Mouse (Mus musculus) left cerebral cortex, postnatal 14 days (tissue): ENCODE data around the gene Ankrd53. TPM values are rescaled to one million over a fixed set of nuclear protein-coding genes. Genes with fewer than 3 reads are reported as not detected.
"Not testable (repeated sequence)": the region's sequence is repeated elsewhere in the genome, so short reads cannot be mapped to it uniquely, and the experiment has no call there.

ENCODE experiments used
- DNase-seq, 2 experiments: peaks; one replicate each; pipeline ENCODE4 v3.0.0; 2021 to 2022; ENCODE audit warnings: low spot score in 2 of 2, mixed read lengths in 1 of 2
- intact Hi-C: fragments of 180-260 bp; cut with DNase I; formaldehyde crosslinking; loops from one replicate; pipeline ENCODE4 v1.15.1; 2025
- total RNA-seq, 2 experiments: library from RNA; stranded (reverse); gene quantifications; 2 replicates each; pipeline ENCODE4 v1.2.3; 2021

Ankrd53 gene
- total RNA-seq, 2 experiments from 2014 or later = not detected

DNA sequence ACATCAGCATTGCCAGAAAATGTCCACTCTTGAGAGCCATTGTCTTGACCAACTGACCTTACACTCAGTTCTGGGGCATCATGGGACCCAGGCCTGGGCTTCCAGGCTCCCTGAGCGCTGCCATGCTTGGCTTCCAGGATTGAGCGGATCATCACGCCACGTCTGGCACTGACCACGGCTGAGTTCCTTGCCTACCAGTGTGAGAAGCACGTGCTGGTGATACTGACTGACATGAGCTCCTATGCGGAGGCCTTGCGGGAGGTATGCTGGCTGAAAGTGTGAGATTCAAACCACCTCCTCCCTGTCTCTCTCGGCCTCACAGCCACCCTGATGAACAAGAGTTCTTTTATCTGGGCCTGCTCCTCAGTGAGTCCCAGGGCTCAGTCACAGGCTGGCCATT is 6.4 kb upstream of the Ankrd53 start:
- no peak for DNase-seq

DNA sequence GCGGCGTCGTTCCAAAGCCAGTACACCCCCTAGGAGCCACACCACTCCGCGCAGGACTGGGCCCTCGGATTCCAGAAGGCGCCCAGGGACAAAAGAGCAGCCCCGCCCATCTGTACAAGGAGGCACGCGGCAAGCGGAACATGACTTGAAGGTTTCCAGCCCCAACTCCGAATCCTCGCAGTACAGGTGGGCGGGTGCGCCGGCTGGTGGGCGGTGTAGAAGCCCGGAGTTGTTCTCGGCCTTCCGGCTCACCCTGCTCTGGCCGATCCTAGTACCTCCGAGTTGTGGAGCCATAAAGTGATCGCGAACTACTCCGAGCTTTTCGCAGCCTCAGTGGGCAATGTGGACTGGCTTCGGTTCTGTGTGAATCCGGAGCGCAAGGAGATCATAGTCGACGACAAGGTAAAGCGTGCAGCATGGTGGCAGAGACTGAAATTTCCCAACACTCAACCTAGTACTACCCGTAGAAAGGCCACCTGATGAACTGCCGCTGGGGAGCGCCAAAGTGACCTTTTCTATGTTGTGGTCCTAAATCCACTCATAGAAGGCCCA is 512 bp downstream of the Ankrd53 start:
- intact Hi-C loops = no loop called here
- no peak for DNase-seq

More for the DNA sequence above, 6.4 kb upstream of the Ankrd53 start:
- intact Hi-C loops = no loop called here

DNA sequence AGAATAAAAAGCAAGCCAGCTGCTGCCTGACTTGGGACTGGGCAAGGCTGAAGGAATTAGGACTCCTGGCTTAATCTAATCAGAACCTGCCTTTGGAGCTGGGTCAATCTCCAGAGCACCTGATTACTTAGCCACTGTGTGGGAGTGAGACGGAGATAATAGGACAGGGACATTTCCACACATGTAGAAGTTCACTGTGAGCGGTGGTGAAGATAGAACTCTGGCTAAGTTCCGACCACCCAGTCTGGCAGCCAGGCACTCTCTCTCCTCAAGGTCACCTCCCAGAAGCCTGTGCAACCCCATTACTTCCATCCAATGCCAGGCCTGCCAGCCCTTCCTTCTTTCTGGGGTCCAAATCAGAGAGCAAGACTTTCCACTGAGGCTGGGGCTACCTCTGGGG is 4.5 kb downstream of the Ankrd53 start:
- DNase-seq = no peak
- intact Hi-C loops = no loop called here

DNA sequence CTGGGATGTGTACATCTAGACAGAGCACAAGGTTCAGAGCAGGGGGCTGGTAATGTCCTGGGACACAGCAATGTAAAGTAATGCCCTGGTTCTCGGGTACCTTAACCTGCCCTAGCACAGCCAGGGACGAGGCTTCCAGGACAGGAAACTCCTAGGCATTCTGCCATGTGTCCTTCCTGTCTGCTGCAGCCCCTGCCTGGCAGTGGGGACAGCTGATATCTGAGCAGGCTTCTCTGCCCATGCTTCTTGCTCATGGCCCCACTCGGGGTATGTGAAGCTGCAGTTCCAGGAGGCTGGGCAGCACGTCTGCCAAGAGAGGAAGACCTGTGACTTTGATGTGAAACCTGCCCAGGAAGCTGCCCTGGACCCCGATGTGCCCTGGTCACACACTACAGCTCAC is 6.0 kb downstream of the Ankrd53 start:
- intact Hi-C loops = no loop called here
- DNase-seq = no peak

DNA sequence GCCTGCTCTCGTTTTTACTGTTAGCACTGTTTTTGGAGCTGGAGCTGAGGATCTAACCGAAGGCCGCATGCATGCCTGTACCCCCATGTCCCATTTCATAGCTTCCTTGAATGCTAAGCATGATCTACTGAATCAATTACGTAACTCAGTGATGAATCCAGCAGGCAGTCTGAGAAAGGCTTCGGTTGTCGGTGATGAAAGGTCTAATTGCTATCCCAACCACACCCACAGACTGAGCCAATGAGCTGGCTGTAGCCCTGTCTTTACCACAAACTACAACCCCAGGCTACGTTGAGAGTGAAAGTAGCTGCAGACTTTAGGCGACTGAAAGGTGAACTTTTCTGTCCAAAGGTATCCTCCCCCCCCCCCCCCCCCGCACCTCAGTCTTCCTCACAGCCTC is 11.7 kb downstream of the Ankrd53 start:
- no peak for DNase-seq
- intact Hi-C loops = no loop called here

DNA sequence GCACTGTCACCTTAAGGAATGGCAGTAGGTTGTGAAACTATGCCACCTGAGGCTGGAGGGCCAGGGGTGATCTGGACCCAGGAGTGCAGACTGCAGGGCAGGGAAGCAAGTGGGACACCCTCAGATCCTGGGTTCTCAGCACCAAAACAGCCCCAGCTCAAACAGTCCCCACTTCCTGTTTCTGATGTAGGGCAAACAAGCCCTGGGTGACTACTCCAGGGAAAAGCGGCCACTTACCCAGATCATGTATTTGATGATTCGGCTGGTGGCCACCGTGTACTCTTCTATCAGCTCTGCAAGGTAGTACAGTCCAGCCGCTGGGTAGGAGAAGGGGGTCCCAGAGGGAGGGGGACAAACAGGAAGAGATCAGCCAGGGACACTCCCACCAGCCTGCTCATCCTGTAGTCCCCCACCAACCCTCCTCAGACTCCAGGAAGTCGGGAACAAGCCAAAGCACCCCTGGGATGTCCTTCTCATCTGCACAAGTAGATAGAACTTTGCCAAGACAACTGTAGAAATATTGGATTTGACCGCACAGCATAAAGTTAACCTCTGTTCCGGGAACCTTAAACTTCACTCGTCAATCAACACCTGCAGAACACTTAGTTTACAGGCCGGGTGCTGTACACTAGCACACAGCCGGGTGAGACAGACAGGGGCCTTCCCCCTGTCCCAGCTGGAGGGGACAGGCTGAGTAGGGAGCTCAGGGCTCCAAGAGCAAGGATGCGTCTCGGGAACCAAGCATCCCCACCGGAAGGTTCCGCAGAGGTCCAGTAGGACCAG is 12.5 kb downstream of the Ankrd53 start:
- no peak for DNase-seq
- intact Hi-C loops = no loop called here

DNA sequence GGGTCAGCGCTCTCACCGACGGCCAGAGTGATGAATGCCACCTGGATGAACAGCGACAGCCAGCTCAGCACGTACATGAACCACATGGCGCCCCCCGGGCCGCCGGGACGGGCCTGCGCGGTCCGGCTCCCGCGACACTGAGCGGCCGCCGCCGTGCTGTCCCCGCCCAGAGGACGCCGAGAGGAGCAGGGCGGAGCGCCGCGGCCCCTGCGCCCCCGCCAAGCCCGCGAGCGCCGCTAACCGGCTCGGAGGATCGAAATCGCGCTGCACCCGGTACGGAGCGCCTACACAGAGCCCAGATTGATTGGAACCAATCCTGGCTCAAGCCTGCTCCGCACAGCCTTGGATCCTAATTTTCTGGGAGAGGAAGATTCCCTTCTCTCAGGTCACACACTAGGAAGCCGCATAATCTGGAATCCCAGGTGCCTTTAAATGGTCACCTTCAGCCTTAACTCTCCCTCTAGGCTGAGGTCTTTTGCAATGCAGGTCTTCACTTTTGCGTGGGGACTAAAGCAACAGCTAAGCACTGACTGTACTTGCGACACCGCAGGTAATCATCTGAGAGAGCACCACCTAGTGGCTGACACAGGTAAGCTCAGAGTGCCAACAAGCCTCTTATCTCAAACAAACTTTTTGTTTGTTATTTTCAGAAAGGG is 13.3 kb downstream of the Ankrd53 start, which contains the start of gene Tex261:
Tex261 (minus strand) TSS at position 176 of the 656 bp plus-strand sequence.
- intact Hi-C loops = no loop called here
- peak; percentile 87 to 91 for DNase-seq

DNA sequence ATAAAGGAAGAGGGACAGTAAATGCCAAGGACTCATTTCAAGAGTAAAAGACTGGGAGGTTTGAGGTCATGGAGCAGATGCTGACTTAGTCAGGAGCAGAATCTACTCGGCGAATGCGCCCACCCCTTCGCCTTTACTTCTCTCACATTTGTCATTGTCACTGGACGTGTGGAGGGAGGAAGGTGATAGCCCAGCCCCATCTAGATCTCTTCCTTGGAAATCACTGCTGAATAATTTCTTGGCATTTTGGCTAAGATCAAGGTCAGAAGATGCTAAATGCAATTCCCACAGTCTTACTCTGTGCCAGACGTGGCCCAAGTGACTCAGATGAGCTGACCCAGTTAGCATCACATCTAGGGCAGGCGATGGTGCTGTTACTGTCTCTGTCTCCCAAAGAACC is 15.9 kb downstream of the Ankrd53 start:
- intact Hi-C loops = no loop called here
- no peak for DNase-seq

DNA sequence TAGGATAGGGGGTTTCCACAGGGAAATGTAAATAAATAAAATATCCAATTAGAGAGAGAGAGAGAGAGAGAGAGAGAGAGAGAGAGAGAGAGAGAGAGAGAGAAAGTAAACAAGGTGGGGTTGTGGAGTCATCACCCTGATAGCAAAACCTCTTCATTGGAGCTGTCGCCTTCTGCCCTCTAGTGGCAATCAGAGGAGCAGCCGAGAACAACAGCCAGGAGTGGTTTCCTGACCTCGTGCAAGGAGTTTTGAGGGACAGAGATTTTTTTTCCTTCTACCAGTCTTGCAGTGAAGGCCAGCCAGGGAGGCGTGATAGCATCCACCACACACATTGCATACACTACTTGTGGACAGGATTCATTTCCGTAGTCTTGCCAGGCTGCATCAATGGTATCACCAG is 16.6 kb downstream of the Ankrd53 start:
- intact Hi-C loops = no loop called here
- peak; percentile 42 to 51 for DNase-seq

DNA sequence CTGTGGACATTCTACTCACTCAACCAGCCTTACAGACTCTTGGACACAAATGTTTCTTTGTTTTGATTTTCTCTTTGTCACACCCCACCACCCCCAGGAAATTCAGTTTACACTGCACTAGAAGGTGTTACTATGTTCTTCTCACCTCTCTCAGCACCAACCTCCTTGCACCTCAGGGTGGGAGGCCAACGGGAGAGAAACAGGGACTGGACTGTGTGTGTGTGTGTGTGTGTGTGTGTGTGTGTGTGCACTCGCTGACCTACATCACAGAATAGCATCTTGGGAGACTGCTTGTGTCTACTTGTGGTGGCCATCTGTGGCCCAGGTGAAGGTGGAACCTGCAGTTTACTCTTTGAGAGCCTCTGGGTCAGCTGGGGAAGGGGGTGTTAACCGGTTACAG is 24.0 kb downstream of the Ankrd53 start:
- intact Hi-C loops = no loop called here
- no peak for DNase-seq

DNA sequence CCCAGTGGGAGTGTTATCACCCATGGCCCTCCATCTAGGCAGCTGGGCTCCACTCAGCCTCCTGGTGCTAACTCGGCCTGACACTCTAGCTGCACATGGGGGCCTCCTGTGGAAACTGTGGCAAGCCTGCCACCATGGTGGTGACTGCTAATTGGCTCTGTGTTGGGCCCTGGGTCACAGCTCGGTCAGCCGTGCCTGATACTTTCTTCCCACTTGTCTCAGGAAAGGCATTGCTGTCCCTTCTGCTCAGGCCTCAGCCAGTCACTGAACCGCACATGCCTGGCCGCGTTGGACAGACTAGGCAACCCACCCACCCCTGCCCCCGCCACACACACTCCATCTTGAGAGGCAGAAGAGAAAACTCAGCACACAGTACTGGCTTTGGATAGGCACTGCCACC is 26.1 kb downstream of the Ankrd53 start:
- intact Hi-C loops = no loop called here

DNA sequence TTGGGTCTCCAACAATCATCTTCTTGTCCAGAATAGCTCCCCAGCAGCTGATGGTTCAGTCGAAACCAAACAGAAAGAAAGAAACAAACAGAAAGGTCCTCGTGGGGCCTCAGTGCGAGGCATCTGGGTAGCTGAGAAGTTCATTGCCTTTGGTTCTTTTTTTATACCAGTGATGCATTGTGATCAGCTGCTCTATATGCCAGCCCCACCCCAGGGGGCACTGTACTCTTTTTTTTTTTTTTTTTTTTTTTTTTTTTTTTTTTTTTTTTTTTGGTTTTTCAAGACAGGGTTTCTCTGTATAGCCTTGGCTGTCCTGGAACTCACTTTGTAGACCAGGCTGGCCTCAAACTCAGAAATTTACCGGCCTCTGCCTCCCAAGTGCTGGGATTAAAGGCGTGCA is 28.1 kb downstream of the Ankrd53 start:
- intact Hi-C loops, DNase-seq: not testable (repeated sequence)

More for the DNA sequence above, 26.1 kb downstream of the Ankrd53 start:
- no peak for DNase-seq

DNA sequence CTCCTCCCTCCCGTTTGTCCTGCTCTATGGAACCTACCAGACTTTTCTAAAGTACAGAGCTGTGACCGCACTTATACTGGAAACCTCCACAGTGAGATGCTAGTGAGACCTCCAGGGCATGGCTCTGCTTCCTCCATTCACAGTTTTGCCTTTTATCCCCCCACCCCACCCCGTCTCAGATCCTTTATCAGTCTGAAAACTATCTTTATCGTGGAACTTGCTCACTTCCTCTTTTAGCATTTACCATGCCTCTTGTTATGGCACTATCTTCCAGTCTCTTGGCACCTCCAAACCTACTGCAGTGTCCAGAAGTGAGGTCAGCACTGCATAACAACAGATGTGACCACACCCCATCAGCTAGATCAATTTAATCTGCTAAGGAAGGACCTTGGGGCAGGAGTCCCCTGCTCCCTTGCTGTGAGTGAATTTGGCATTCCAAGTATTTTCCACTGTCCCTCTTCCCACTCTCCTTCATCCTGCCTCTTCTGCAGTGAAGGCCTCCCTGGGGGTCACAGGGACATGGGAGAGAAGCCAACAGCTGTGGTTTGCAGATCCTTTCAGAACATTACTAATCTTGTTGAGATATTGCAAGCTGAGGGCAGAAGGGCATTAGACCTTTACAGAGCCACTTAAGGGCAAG is 28.9 kb downstream of the Ankrd53 start:
- DNase-seq = no peak
- intact Hi-C loops = no loop called here

DNA sequence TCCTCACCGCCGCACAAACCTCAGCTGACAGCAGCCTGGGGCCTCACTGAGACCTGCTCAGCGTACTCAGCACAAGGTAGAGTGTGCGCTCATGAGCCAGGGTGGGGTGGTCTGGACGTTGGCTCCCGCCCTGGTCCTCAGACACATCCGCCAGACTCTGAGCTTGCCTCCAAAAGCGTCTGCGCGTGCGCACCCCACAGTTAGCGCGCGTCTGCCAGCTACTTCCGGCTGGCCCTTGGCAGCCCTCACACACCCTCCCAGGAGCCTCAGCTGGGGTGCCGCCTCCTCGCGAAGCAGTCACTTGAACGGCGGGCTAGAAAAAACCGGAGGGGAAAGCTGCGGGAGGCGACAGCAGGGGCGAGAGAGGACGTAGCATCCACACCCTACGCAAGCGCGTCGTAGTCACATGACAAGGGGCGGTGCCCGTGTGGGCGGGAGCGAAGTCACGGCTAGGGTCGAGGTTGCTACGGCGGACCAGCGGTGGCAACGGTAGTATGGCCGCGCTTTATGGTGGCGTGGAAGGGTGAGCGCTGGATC is 32.4 kb downstream of the Ankrd53 start, which contains the start of gene Nagk:
Nagk (plus strand) TSS at position 223 of the 537 bp plus-strand sequence.
- DNase-seq = peak; percentile 93 to 94
- intact Hi-C loops = no loop called here

DNA sequence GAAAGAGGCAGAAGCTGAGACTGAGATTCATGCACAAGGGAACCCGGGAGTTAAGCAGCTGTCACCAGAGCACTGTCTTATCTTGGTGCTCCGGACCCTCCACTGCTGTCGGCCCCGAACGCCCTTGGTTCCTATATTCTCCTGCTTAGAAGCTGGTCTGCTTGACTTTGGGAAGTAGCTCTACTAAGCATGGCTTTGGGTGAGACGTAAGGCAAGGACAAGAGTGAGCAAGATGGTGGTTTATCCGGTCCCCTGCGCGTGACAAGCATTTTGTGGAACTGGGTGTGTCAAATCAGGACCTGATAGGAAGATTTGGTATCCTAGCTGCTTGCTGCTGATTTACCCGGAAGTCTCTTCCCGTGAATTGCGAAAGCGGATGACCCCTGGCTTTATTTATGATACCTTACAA is 33.1 kb downstream of the Ankrd53 start:
- DNase-seq = peak; percentile 51 to 62
- intact Hi-C loops = no loop called here

DNA sequence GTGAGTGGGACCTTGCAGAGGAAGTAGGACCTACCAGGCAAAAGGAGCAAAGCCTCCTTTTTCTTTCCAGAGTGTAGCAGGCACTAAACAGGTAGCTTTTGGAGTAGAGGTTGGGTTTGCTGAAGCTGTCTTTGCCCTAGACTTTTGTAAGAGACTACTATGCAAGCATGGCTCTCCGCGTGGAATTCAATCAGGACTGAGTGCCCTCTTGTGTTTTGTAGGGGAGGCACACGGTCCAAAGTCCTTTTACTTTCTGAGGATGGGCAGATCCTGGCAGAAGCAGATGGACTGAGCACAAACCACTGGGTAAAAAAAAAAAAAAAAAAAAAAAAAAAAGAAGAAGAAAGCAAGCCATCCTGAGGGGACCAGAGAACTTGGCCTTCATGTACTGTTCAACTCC is 34.2 kb downstream of the Ankrd53 start:
- DNase-seq = no peak
- intact Hi-C loops = no loop called here

DNA sequence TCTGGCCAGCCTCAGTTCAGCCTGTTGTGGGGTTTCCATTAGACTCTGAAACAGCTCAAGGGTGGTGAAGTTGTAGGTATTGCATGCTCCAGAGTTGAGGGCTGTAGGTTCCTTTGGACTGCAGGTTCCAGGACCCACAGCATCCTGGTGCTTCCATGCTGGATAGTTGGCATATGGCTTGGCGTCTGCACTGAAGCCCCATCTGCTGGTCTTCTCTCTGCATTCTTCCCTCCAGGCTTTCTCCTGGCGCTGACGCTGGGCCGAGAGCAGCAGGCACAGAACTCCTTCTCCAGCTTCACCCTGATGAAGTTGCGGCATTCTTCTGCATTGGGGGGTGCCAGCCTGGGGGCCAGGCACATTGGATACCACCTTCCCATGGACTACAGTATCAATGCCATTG is 39.6 kb downstream of the Ankrd53 start:
- intact Hi-C loops = no loop called here
- DNase-seq = no peak

DNA sequence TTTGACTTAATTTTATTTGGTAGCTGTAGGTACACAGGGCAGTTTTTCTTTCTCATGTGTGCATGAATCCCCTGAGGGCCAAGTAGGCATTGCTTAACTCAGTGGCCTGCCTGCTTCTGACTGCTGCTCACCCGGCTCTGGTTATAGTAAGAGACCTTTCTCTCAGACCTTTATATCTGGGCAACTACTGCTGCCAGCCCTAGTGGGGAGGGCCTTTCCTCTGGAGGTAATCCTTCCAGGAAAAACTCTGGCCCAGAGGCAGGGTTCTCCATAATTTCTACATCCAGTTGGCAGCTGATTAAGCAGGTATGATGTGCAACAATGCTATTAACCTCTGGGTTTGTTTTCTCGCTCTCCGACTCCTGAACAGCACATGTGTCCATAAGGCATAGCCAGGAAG is 40.4 kb downstream of the Ankrd53 start:
- intact Hi-C loops = no loop called here
- DNase-seq = no peak

DNA sequence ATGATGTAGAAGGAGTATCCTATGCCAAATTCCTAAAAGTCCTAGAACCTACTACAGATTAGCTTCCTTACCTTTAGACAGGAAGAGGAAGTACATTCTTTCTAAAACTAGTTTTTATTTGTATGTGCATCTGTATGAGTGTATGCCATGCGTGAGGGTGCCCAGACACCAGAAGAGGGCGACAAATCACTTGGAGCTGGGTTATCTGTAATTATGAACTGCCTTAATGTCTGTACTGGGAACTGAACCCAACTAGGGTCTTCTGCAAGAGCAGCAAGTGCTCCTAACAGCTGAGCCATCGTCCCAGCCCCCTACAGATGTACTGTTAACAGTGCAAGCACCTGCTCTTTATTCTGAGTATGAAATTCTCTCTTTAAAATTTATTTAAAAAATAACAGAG is 53.4 kb downstream of the Ankrd53 start:
- no peak for DNase-seq
- intact Hi-C loops = no loop called here
